Mouse (Mus musculus) layer of hippocampus, adult 9-11 months (tissue): Measurements from ENCODE around the gene Creg1.

Experiments
- DNase-seq: peaks from one replicate; pipeline ENCODE4 v3.0.0; 2022

Creg1 gene

GRCm38 (mm10) chr1:165789963-165790362 is 26.4 kb downstream of the Creg1 start:
- no peak for DNase-seq

- no peak for DNase-seq
Measured at GRCm38 (mm10) chr1:165790461-165791210, 27.1 kb downstream of the Creg1 start.

GRCm38 (mm10) chr1:165791411-165791810 is 27.9 kb downstream of the Creg1 start:
- no peak for DNase-seq

- DNase-seq = no peak
Measured at GRCm38 (mm10) chr1:165801709-165802310, 38.3 kb downstream of the Creg1 start.

- DNase-seq = no peak
Measured at GRCm38 (mm10) chr1:165803107-165803506, 39.6 kb downstream of the Creg1 start.

GRCm38 (mm10) chr1:165804133-165804532 is 40.6 kb downstream of the Creg1 start:
- no peak for DNase-seq

GRCm38 (mm10) chr1:165810633-165811032 is 47.1 kb downstream of the Creg1 start:
- DNase-seq = no peak

GRCm38 (mm10) chr1:165811170-165811569 is 47.6 kb downstream of the Creg1 start:
- DNase-seq = no peak

GRCm38 (mm10) chr1:165812775-165813174 is 49.2 kb downstream of the Creg1 start:
- no peak for DNase-seq

- DNase-seq = no peak
Measured at GRCm38 (mm10) chr1:165814116-165814515, 50.6 kb downstream of the Creg1 start.

GRCm38 (mm10) chr1:165814521-165815278 is 51.2 kb downstream of the Creg1 start:
- no peak for DNase-seq

- no peak for DNase-seq
Measured at GRCm38 (mm10) chr1:165816391-165816790, 52.8 kb downstream of the Creg1 start.

- DNase-seq = no peak
Measured at GRCm38 (mm10) chr1:165817264-165817663, 53.7 kb downstream of the Creg1 start.

GRCm38 (mm10) chr1:165818145-165818860 is 54.8 kb downstream of the Creg1 start:
- no peak for DNase-seq

GRCm38 (mm10) chr1:165819147-165819546 is 55.6 kb downstream of the Creg1 start:
- no peak for DNase-seq

GRCm38 (mm10) chr1:165822031-165822430 is 58.5 kb downstream of the Creg1 start:
- DNase-seq = no peak
